Mouse (Mus musculus): ENCODE data around the gene Hist1h2bk.
A peak's percentile ranks its signal among the peaks of the same experiment; 100 is the strongest.

Hist1h2bk gene

GRCm38 (mm10) chr13:22014411-22014845 lies 21.2 kb upstream of the Hist1h2bk start:
- no peak for DNase-seq (ENCODE audit: low read depth, low spot score)

GRCm38 (mm10) chr13:22015479-22016450 lies 19.9 kb upstream of the Hist1h2bk start:
- DNase-seq (ENCODE audit: low read depth, low spot score), result peak; percentile 85

- DNase-seq (ENCODE audit: low read depth, low spot score), result no peak
Measured at GRCm38 (mm10) chr13:22019934-22020835, 15.5 kb upstream of the Hist1h2bk start.

GRCm38 (mm10) chr13:22020901-22021339 lies 14.8 kb upstream of the Hist1h2bk start:
- DNase-seq (ENCODE audit: low read depth, low spot score), result peak; percentile 42

- no peak for DNase-seq (ENCODE audit: low read depth, low spot score)
Measured at GRCm38 (mm10) chr13:22021581-22021980, 14.1 kb upstream of the Hist1h2bk start.

- peak; percentile 86 for DNase-seq (ENCODE audit: low read depth, low spot score)
Measured at GRCm38 (mm10) chr13:22022241-22022640, 13.4 kb upstream of the Hist1h2bk start.

GRCm38 (mm10) chr13:22026058-22027031 lies 9.3 kb upstream of the Hist1h2bk start:
- DNase-seq (ENCODE audit: low read depth, low spot score), result peak; percentile 75

GRCm38 (mm10) chr13:22028673-22029460 lies 6.8 kb upstream of the Hist1h2bk start:
- DNase-seq (ENCODE audit: low read depth, low spot score), result peak; percentile 95

- DNase-seq (ENCODE audit: low read depth, low spot score), result no peak
Measured at GRCm38 (mm10) chr13:22029928-22030327, 5.7 kb upstream of the Hist1h2bk start.

GRCm38 (mm10) chr13:22030493-22030892 lies 5.2 kb upstream of the Hist1h2bk start:
- DNase-seq (ENCODE audit: low read depth, low spot score), result no peak

GRCm38 (mm10) chr13:22033741-22034442 lies 1.8 kb upstream of the Hist1h2bk start:
- no peak for DNase-seq (ENCODE audit: low read depth, low spot score)

GRCm38 (mm10) chr13:22034443-22035266 lies 1.0 kb upstream of the Hist1h2bk start:
- DNase-seq (ENCODE audit: low read depth, low spot score), result no peak

- no peak for DNase-seq (ENCODE audit: low read depth, low spot score)
Measured at GRCm38 (mm10) chr13:22036149-22036956, 683 bp downstream of the Hist1h2bk start.

- no peak for DNase-seq (ENCODE audit: low read depth, low spot score)
Measured at GRCm38 (mm10) chr13:22036986-22037385, 1.3 kb downstream of the Hist1h2bk start.

- no peak for DNase-seq (ENCODE audit: low read depth, low spot score)
Measured at GRCm38 (mm10) chr13:22037415-22037814, 1.7 kb downstream of the Hist1h2bk start.

GRCm38 (mm10) chr13:22039364-22039763 lies 3.7 kb downstream of the Hist1h2bk start:
- DNase-seq (ENCODE audit: low read depth, low spot score), result no peak

GRCm38 (mm10) chr13:22039951-22040463 lies 4.3 kb downstream of the Hist1h2bk start:
- no peak for DNase-seq (ENCODE audit: low read depth, low spot score)
